Mouse (Mus musculus) heart, adult 18-20 months (tissue): ENCODE results near the gene Cnnm2. TPM values are rescaled to one million over a fixed set of nuclear protein-coding genes. Genes with fewer than 3 reads are reported as not detected.
"Not testable (repeated sequence)": the region's sequence is repeated elsewhere in the genome, so short reads cannot be mapped to it uniquely, and the experiment has no call there.

ENCODE experiments used
- DNase-seq, 2 experiments: peaks; one replicate each; pipeline ENCODE4 v3.0.0; 2021 to 2022; ENCODE audit warnings: mixed read lengths in 1 of 2
- long read RNA-seq, 2 experiments: library from polyadenylated mRNA; stranded (forward); transcript quantifications; one replicate each; pipeline ENCODE4 v2.0.0; 2021
- total RNA-seq, 2 experiments: library from RNA; stranded (reverse); gene quantifications; 2 replicates each; pipeline ENCODE4 v1.2.3; 2021

Cnnm2 gene
- 1 to 10 TPM; 5.7 to 6.7 TPM for total RNA-seq
- long read RNA-seq, experiment 1, full-length matches to known transcripts, result 3 of 4 reads
- long read RNA-seq, experiment 1, partial matches to known transcripts, result 1 of 4 reads
- long read RNA-seq, experiment 1, other reads (novel, unspliced or antisense), result 0 of 4 reads
- long read RNA-seq, experiment 2, full-length matches to known transcripts, result 3 of 3 reads
- long read RNA-seq, experiment 2, partial matches to known transcripts, result 0 of 3 reads
- long read RNA-seq, experiment 2, other reads (novel, unspliced or antisense), result 0 of 3 reads

DNA sequence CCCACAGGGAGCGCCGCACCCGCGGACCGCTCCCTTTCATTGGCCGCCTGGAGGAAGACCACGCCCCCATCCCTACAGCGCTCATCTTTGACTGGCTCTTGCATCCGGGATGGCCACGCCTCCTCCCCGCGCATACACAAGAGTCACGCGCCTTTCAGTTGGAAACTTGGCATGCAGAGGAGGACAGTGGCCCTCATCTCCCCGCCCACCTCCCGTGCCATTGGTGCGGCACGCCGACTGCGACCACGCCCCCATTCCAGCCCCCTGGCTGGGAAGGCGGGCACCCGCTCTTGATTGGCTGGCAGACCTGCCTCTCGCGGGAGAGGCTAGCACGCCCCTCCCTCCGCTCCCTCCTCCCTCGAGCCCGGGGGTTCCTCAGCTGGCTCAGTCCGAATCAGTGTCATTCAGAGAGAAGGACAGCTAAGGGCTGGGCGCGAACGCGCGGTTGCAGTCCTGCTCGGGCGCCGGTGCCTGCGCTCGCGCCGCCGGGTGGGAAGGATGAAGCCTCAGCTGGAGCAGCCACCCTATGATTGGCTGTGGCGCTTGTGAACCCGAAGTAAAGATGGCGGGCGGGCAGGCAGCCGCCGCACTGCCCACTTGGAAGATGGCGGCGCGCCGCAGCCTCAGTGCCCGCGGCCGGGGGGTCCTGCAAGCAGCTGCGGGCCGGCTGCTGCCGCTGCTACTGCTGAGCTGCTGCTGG lies at the start of gene Cnnm2:
TSS of gene Cnnm2 (plus strand) at position 350 of the 700 bp plus-strand sequence.
- DNase-seq, result peak; percentile 100

DNA sequence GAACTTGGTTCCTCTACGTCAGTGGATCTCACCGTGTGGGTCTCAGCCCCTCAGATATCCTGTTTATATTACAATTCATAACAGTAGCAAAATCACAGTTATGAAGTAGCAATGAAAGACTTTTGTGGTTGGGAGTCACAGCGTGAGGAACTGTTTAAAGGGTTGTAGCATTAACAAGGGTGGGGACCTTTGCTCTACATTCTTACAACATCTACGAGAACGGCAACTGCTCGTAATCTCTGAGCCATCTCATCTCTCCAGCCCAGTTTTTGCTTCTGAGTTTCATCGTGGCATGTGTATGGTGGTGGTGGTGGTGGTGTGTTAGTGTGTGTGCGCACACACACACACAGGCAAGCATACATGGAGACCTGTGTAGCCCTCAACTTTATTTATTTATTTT lies 47.2 kb upstream of the Cnnm2 start:
- DNase-seq, result no peak

- DNase-seq, result no peak
Observed at GRCm38 (mm10) chr19:46715016-46715415, 46.4 kb upstream of the Cnnm2 start.

GRCm38 (mm10) chr19:46718150-46718549 lies 43.2 kb upstream of the Cnnm2 start:
- no peak for DNase-seq

- no peak for DNase-seq
Observed at GRCm38 (mm10) chr19:46724411-46724810, 37.0 kb upstream of the Cnnm2 start.

- DNase-seq, result no peak
Observed at GRCm38 (mm10) chr19:46726142-46726541, 35.3 kb upstream of the Cnnm2 start.

DNA sequence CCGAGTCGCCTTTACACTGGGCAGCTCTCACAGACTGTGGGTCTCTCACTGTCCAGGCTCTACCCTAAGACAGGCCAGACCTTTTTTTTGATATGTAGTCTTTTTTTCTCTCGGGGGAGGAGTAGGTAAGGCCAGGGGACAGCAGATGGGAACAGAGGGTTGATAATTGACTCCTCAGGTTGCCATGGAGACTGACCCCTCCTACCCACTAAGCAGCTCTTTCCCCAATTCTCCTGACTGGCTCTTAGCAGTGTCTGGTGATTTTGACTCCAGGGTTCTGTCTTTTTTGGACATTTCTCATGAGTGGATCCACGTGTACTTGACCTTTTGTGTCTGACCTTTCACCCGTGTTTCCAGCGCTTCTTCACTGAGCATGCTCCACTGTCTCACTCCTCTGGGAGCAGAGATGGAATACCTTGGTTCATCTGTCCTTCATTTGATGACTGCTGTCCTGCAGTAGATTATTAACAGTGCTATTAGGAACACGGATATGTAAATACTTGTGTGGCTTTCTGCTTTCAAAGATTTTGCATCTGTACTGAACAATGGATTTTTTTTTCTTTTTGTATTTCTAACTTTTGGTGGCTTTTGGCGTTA lies 34.2 kb upstream of the Cnnm2 start:
- DNase-seq, result no peak

- DNase-seq, result peak in 1 of 2 experiments; percentile 11
Observed at GRCm38 (mm10) chr19:46727945-46728540, 33.4 kb upstream of the Cnnm2 start.

DNA sequence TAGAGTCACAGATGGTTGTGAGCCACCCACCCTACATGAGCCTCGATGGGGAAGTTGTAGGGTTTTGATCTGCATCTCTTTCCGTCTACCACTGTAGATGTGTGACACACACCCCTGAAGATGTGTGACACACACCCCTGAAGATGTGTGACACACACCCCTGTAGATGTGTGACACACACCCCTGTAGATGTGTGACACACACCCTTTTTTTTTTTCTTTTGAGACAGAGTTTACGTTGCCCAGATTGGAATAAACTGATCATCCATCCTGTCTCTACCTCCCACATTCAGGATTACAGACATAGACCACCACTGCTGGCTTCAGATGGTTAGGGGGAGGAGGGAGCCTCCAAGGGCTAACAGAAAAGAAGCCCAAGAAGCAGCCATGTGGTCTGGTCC lies 32.5 kb upstream of the Cnnm2 start:
- no peak for DNase-seq

DNA sequence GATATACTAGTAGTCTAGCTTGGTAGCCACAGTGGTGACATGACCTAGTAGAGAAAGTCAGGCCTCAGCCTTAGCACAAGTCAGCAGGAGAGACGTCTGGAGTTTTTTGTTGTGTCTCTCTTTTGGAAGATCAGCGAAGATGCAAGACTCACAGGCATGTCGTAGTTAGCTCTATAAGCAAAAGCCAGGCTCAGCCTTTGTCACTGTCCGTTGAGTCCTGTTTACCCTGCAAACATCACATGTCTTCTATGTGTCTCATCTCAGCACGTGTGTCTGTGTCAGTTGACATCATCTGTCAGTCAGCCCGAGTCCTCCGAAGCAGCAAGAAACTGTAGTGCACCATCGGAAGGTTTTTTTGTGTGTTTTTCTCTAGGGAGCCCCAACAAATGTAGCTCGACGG lies 30.0 kb upstream of the Cnnm2 start:
- DNase-seq, result no peak

- not testable (repeated sequence) for DNase-seq
Observed at GRCm38 (mm10) chr19:46732673-46733072, 28.7 kb upstream of the Cnnm2 start.

DNA sequence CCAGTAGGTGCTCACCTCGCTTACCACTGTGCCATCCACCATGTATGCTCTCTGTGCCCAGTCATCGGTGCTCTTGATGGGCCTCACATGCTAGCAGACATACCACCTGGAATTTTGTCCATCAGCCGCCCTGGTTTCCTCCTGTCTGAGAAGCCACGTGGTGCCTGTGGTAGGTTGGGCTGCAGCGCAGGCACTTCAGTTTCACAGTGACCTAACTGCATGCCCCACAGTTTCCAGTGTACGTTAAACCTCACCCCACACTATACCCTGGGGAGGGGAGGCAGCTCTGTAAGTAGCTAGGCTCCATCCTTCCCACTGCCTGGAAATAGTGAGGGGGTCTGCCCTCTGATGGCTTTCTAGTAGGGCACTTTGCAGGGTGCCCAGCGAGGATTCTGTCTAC lies 27.8 kb upstream of the Cnnm2 start:
- no peak for DNase-seq

- DNase-seq, result peak in 1 of 2 experiments; percentile 25
Observed at GRCm38 (mm10) chr19:46735241-46735640, 26.2 kb upstream of the Cnnm2 start.

- DNase-seq, result no peak
Observed at GRCm38 (mm10) chr19:46737106-46737505, 24.3 kb upstream of the Cnnm2 start.

DNA sequence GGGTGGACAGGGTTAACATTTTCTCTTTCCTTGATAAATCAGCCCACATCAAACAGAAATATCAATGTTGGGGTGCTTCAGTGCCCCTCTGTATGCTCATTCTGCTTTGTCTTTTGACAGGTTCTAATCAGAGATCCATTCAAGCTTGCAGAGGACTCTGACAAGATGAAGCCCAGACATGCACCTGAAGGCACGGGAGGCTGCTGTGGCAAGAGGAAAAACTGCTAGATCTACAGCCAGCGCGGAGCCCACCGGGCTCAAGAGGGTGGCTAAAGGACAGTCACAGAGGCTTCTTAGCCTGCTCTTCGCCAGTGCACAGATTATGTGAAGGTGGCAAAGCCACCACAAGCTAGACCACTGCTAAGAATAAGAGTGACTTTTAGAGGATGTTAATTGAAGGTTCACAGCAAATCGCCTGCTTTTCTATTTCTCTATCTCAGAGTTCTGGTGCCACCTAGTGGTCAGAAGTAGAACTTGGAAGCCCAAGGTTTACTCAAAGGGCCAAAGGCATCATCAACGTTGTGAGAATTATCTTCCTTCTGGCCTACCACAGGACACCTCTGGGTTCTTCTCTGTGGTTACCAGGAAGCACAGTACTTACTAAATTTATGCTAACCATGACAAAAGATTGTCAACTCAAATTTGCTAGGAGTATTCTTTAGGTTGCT lies 20.9 kb upstream of the Cnnm2 start:
- DNase-seq, result peak; percentile 66 to 85

DNA sequence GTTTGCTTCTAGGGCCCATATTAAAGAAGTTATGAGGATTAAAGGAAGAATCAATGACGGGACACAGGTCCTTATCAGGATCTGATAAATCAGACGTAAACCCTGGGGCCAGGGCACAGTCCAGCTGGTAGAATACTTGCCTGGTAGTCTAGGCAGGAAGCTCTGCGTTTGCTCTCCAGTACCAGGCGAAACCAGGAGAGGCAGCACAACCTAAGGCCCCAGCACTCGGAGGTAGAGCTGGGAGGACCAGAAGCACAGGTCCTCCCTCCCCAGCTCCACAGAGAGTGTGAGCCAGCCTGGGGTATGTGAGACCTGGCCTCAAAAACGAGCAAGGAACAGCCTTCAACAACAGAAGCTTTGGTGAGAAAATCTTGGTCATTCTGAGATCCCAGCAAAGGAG lies 19.8 kb upstream of the Cnnm2 start:
- no peak for DNase-seq

- DNase-seq, result no peak
Observed at GRCm38 (mm10) chr19:46744681-46745080, 16.7 kb upstream of the Cnnm2 start.

- no peak for DNase-seq
Observed at GRCm38 (mm10) chr19:46747799-46748198, 13.6 kb upstream of the Cnnm2 start.

- no peak for DNase-seq
Observed at GRCm38 (mm10) chr19:46752235-46752634, 9.2 kb upstream of the Cnnm2 start.

- DNase-seq, result peak in 1 of 2 experiments; percentile 44
Observed at GRCm38 (mm10) chr19:46755066-46755465, 6.3 kb upstream of the Cnnm2 start.

GRCm38 (mm10) chr19:46756221-46756620 lies 5.2 kb upstream of the Cnnm2 start:
- DNase-seq, result no peak

GRCm38 (mm10) chr19:46759096-46759495 lies 2.3 kb upstream of the Cnnm2 start:
- DNase-seq, result peak in 1 of 2 experiments; percentile 28
